12 mouse cellular contexts compared by ENCODE assay signal in genomic region chr2:181570921-181571595, GRCm38 (mm10). TPM values are rescaled to one million over a fixed set of nuclear protein-coding genes. Genes with fewer than 3 reads are reported as not detected.
DNase-seq lines count a peak whose midpoint lies in the region; ATAC-seq lines count a peak whose summit lies in the region.
"Had no signal": no experiment of that assay in that cellular context is flagged by ENCODE, and none has a peak within 500 bp of the region (broad histone marks: within the 10 kb centered on the region; RNA-seq: fewer than 3 reads in every experiment).

No protein-coding gene starts in this region.

- no peak overlapping the region for H3K27ac ChIP-seq in liver, embryonic 12.5 days
- H3K27ac ChIP-seq: embryonic facial prominence, embryonic 13.5 days had no signal

- WGBS in liver, embryonic 12.5 days (ENCODE audit: insufficient replicate concordance): 65% methylated on average over 6 of the region's 6 CpGs

- peak overlapping the region; percentile 5; the same call in 1 of the 2 replicates for H3K9ac ChIP-seq in liver, embryonic 12.5 days
- H3K9ac ChIP-seq: embryonic facial prominence, embryonic 13.5 days; forebrain, postnatal 0 days had no signal

- no peak overlapping the region for H3K4me3 ChIP-seq in liver, embryonic 12.5 days
- H3K4me3 ChIP-seq: embryonic facial prominence, embryonic 13.5 days had no signal

- no peaks in the 10 kb centered on the region for H3K9me3 ChIP-seq in liver, embryonic 12.5 days (replicated peaks)
- H3K9me3 ChIP-seq: embryonic facial prominence, embryonic 13.5 days had no signal

- H3K4me2 ChIP-seq in liver, embryonic 12.5 days: 0 out of 2 replicates have a peak overlapping the region, but pooled peaks have one; percentile 7
- H3K4me2 ChIP-seq: embryonic facial prominence, embryonic 13.5 days had no signal

- no peaks in the 10 kb centered on the region for H3K27me3 ChIP-seq in liver, embryonic 12.5 days (replicated peaks)
- H3K27me3 ChIP-seq: embryonic facial prominence, embryonic 13.5 days had no signal

- peaks cover 34% of the 10 kb centered on the region for H3K36me3 ChIP-seq in liver, embryonic 12.5 days

- H3K4me1 ChIP-seq in liver, embryonic 12.5 days: peaks cover 59% of the 10 kb centered on the region

- DNase-seq in frontal cortex, postnatal 25 days (ENCODE audit: low spot score in 2 of 2): no peak
- DNase-seq in layer of hippocampus, adult 9-11 months: peak; percentile 58
- DNase-seq in layer of hippocampus, postnatal 10 days (ENCODE audit: low spot score in 2 of 2): no peak
- peak; percentile 73 for DNase-seq in cerebellum, adult 11 months
- no peak for DNase-seq in spleen, postnatal 36 days (ENCODE audit: low spot score in 2 of 2)
- DNase-seq in thymus, postnatal 36 days: no peak
- DNase-seq: forebrain, postnatal 0 days; kidney, adult 18-20 months; lung, postnatal 36 days had no signal

- ATAC-seq in frontal cortex, adult (ENCODE audit: low TSS enrichment): peak; percentile 60
- ATAC-seq in liver, embryonic 12.5 days: no peak
- ATAC-seq: forebrain, postnatal 0 days had no signal

RNA-seq across cellular contexts. Expression of gene Uckl1, which starts 13.6 kb away (rescaled TPM):
- total RNA-seq in layer of hippocampus, postnatal 10 days (2021): 10 to 100 TPM; 40.4 to 44.3 TPM
- 30.7 and 32.7 TPM in 2 replicates for polyA plus RNA-seq in liver, embryonic 12.5 days (2016; fragmentation: Nextera tagmentation; extraction: Ambion mirVana)

RNA-seq across cellular contexts. Expression of gene Prpf6, which starts 20.6 kb away (rescaled TPM):
- 10 to 100 TPM; 52.8 to 53.2 TPM for total RNA-seq in layer of hippocampus, postnatal 10 days (2021)
- 45.6 and 48.2 TPM in 2 replicates for polyA plus RNA-seq in liver, embryonic 12.5 days (2016; fragmentation: Nextera tagmentation; extraction: Ambion mirVana)

RNA-seq across cellular contexts. Expression of gene Zfp512b, which starts 21.5 kb away (rescaled TPM):
- 100 to 1,000 TPM; 134 to 158 TPM for total RNA-seq in layer of hippocampus, postnatal 10 days (2021)
- 22.2 and 23.4 TPM in 2 replicates for polyA plus RNA-seq in liver, embryonic 12.5 days (2016; fragmentation: Nextera tagmentation; extraction: Ambion mirVana)

RNA-seq across cellular contexts. Expression of gene Samd10, which starts 28.0 kb away (rescaled TPM):
- 10 to 100 TPM; 20.9 to 21.7 TPM for total RNA-seq in layer of hippocampus, postnatal 10 days (2021)
- 2.8 and 3.0 TPM in 2 replicates for polyA plus RNA-seq in liver, embryonic 12.5 days (2016; fragmentation: Nextera tagmentation; extraction: Ambion mirVana)

RNA-seq across cellular contexts. Expression of gene Dnajc5, which starts 50.8 kb away (rescaled TPM):
- total RNA-seq in layer of hippocampus, postnatal 10 days (2021): 100 to 1,000 TPM; 253 to 296 TPM
- 43.6 and 45.0 TPM in 2 replicates for polyA plus RNA-seq in liver, embryonic 12.5 days (2016; fragmentation: Nextera tagmentation; extraction: Ambion mirVana)

Comparison
In these comparisons a context has a peak if more than half of its experiments do, and no peak if none do; other contexts are left out.
1. DNase-seq: peak in layer of hippocampus, adult 9-11 months (single experiment) and cerebellum, adult 11 months (single experiment); none in frontal cortex, postnatal 25 days (0 of 2), layer of hippocampus, postnatal 10 days (0 of 2), spleen, postnatal 36 days (0 of 2) and thymus, postnatal 36 days (0 of 2).